Mouse (Mus musculus) heart, embryonic 12.5 days (tissue): ENCODE measurements at regions not wholly inside any gene's neighbourhood (a gene's known extent, or its start where the extent isn't known, plus 50 kb on each side); places are given as distances from the start of the nearest gene placed in this dataset.

ENCODE experiments used
- ATAC-seq: fragments of 200-750 bp; cut with Nextera tagmentation; 2 replicates; pipeline ENCODE4 v1.8.0; 2017; ENCODE audit warnings: moderate TSS enrichment, moderate library complexity; ENCODE audit not compliant: insufficient number of reproducible peaks, low FRiP score
- H3K27ac ChIP-seq: fragments of 300-500 bp; sonication (generic); 2 replicates; pipeline ENCODE4 v1.5.1; 2016; ENCODE audit warnings: mild to moderate bottlenecking, moderate library complexity; ENCODE audit not compliant: poor library complexity, severe bottlenecking
- H3K27me3 ChIP-seq: fragments of 300-500 bp; sonication (generic); replicated peaks from 2 replicates; pipeline ENCODE4 v1.6.1; 2016; ENCODE audit warnings: mild to moderate bottlenecking, moderate library complexity
- H3K36me3 ChIP-seq: fragments of 300-500 bp; sonication (generic); 2 replicates; pipeline ENCODE4 v1.6.1; 2016; ENCODE audit warnings: mild to moderate bottlenecking, moderate library complexity
- H3K4me1 ChIP-seq: fragments of 300-500 bp; sonication (generic); replicated peaks from 2 replicates; pipeline ENCODE4 v1.6.1; 2016; ENCODE audit warnings: mild to moderate bottlenecking
- H3K4me2 ChIP-seq: fragments of 300-500 bp; sonication (generic); 2 replicates; pipeline ENCODE4 v1.6.1; 2016; ENCODE audit warnings: mild to moderate bottlenecking, moderate library complexity
- H3K4me3 ChIP-seq: fragments of 300-500 bp; sonication (generic); 2 replicates; pipeline ENCODE4 v1.5.1; 2016; ENCODE audit warnings: mild to moderate bottlenecking
- H3K9ac ChIP-seq: fragments of 300-500 bp; sonication (generic); 2 replicates; pipeline ENCODE4 v1.6.1; 2016; ENCODE audit warnings: mild to moderate bottlenecking, moderate library complexity
- H3K9me3 ChIP-seq: fragments of 300-500 bp; sonication (generic); replicated peaks from 2 replicates; pipeline ENCODE4 v1.6.1; 2016; ENCODE audit warnings: mild to moderate bottlenecking, moderate library complexity
- WGBS: fragments of 180-500 bp; shearing (Covaris S2); methylation state at CpG from one replicate; pipeline ENCODE4 v1.1.7; 2016; 5-methylcytosine and 5-hydroxymethylcytosine counted together

GRCm38 (mm10) chr4:105891438-105891837, 101.8 kb downstream of the Gm12728 start:
- 0 out of 2 replicates have a peak, but pooled peaks cover 2% of the 10 kb centered on the region for H3K4me1 ChIP-seq
- no peak overlapping the region for H3K27ac ChIP-seq
- no peaks in the 10 kb centered on the region for H3K36me3 ChIP-seq
- no peak for ATAC-seq
- WGBS = 60% methylated on average over 4 of the region's 4 CpGs
- H3K27me3 ChIP-seq = no peaks in the 10 kb centered on the region
- no peak overlapping the region for H3K4me2 ChIP-seq
- H3K9me3 ChIP-seq = no peaks in the 10 kb centered on the region
- no peak overlapping the region for H3K9ac ChIP-seq
- H3K4me3 ChIP-seq = no peak overlapping the region

DNA sequence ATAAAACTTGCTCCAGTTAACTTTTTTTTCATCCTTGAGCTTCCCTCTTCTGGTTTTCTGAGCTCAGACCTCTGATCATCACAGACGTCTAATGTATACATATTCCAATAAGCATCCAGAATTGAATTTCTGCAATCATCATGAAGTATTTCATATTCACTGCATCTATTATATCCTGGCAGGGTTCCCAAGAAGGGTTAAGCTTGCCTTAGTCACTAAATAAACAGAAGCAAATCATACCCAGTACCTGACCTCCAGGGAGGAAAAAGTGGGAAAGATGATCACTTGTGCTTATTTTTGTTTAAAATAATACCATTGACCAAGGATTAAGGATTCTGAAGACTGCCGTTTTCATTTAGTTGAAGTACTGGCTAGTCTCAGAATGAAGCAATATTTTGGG, 102.4 kb downstream of the Gm12728 start:
- no peak for ATAC-seq
- H3K9ac ChIP-seq = no peak overlapping the region
- 76% methylated on average over 2 of the region's 2 CpGs for WGBS
- H3K36me3 ChIP-seq = no peaks in the 10 kb centered on the region
- H3K4me1 ChIP-seq = 0 out of 2 replicates have a peak, but pooled peaks cover 2% of the 10 kb centered on the region
- no peak overlapping the region for H3K4me2 ChIP-seq
- H3K4me3 ChIP-seq = no peak overlapping the region
- H3K27ac ChIP-seq = no peak overlapping the region
- H3K27me3 ChIP-seq = no peaks in the 10 kb centered on the region
- no peaks in the 10 kb centered on the region for H3K9me3 ChIP-seq

DNA sequence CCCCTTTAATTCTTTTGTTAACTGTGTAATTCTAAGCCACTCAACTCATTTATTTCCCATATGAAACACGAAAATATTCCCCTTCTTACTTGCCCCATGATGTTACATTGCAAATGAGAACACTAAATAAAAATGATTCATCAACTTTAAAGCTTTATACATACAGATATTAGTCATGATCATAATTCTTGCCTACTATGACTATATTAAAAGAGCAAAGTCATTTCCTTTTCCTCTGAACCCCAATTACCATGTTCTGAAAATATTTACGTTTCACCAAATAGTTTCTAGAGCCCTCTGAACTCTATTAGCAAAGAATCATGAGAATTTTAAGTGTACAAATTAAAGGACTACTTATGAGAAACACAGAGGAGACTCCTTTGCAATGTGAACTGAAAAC, 105.4 kb downstream of the Gm12728 start:
- ATAC-seq = no peak
- Histone ChIP-seq H3K4me1 (0 out of 2 replicates have a peak, but pooled peaks cover 2% of the 10 kb centered on the region), H3K27ac (no peak overlapping the region), H3K27me3 (no peaks in the 10 kb centered on the region), H3K4me2 (no peak overlapping the region), H3K9me3 (no peaks in the 10 kb centered on the region), H3K36me3 (no peaks in the 10 kb centered on the region), H3K4me3 (no peak overlapping the region), H3K9ac (no peak overlapping the region)
- 77% methylated on average over 2 of the region's 2 CpGs for WGBS

GRCm38 (mm10) chr4:105898054-105898847, 108.6 kb downstream of the Gm12728 start:
- Histone ChIP-seq H3K9me3 (no peaks in the 10 kb centered on the region), H3K36me3 (no peaks in the 10 kb centered on the region), H3K4me3 (no peak overlapping the region), H3K27me3 (0 out of 2 replicates have a peak, but pooled peaks cover 4% of the 10 kb centered on the region), H3K27ac (no peak overlapping the region), H3K4me2 (no peak overlapping the region), H3K9ac (no peak overlapping the region), H3K4me1 (0 out of 2 replicates have a peak, but pooled peaks cover under 1% of the 10 kb centered on the region)
- 90% methylated on average over 5 of the region's 5 CpGs for WGBS
- no peak for ATAC-seq

GRCm38 (mm10) chr4:105904896-105905295, 115.2 kb downstream of the Gm12728 start:
- Histone ChIP-seq H3K27me3 (peaks cover 7% of the 10 kb centered on the region; the same call in 1 of the 2 replicates), H3K4me3 (no peak overlapping the region)
- 66% methylated on average over 8 of the region's 8 CpGs for WGBS

GRCm38 (mm10) chr4:105906411-105906810, 116.7 kb downstream of the Gm12728 start:
- Histone ChIP-seq H3K4me2 (no peak overlapping the region), H3K9ac (no peak overlapping the region)
- ATAC-seq = no peak

More at GRCm38 (mm10) chr4:105904896-105905295, 115.2 kb downstream of the Gm12728 start:
- H3K36me3 ChIP-seq = no peaks in the 10 kb centered on the region
- ATAC-seq = no peak
- no peaks in the 10 kb centered on the region for H3K4me1 ChIP-seq
- H3K9ac ChIP-seq = no peak overlapping the region
- H3K9me3 ChIP-seq = no peaks in the 10 kb centered on the region
- no peak overlapping the region for H3K4me2 ChIP-seq
- no peak overlapping the region for H3K27ac ChIP-seq

GRCm38 (mm10) chr4:105907611-105908010, 117.9 kb downstream of the Gm12728 start:
- WGBS = 81% methylated on average over 7 of the region's 7 CpGs
- H3K4me1 ChIP-seq = no peaks in the 10 kb centered on the region

More at GRCm38 (mm10) chr4:105906411-105906810, 116.7 kb downstream of the Gm12728 start:
- 80% methylated on average over 4 of the region's 4 CpGs for WGBS
- H3K36me3 ChIP-seq = no peaks in the 10 kb centered on the region
- no peak overlapping the region for H3K4me3 ChIP-seq
- no peaks in the 10 kb centered on the region for H3K9me3 ChIP-seq
- no peaks in the 10 kb centered on the region for H3K4me1 ChIP-seq
- H3K27ac ChIP-seq = no peak overlapping the region
- H3K27me3 ChIP-seq = peaks cover 7% of the 10 kb centered on the region; the same call in 1 of the 2 replicates

DNA sequence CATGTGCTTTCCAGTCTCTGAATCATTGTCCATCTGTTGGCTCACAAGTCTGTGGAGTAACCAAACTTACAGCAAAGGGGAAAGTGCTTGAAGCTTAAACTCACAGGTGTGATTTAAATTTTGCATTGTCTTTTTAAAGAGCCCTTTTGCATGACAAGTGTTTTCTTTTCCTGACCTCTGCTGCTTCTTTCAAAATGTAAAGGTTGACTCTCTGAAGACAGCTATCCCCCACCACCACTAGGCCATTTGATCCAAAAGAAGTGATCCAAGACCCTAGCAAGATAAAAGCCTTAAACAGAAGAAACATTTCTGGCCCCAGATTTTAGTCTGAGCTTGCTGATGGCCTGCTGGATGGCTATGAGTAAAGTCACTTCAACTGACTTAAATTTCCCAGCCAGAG, 118.6 kb downstream of the Gm12728 start:
- H3K4me2 ChIP-seq = no peak overlapping the region

More at GRCm38 (mm10) chr4:105907611-105908010, 117.9 kb downstream of the Gm12728 start:
- Histone ChIP-seq H3K36me3 (no peaks in the 10 kb centered on the region), H3K9me3 (no peaks in the 10 kb centered on the region), H3K27ac (no peak overlapping the region), H3K4me2 (no peak overlapping the region), H3K27me3 (peaks cover 14% of the 10 kb centered on the region), H3K9ac (no peak overlapping the region), H3K4me3 (no peak overlapping the region)
- no peak for ATAC-seq

DNA sequence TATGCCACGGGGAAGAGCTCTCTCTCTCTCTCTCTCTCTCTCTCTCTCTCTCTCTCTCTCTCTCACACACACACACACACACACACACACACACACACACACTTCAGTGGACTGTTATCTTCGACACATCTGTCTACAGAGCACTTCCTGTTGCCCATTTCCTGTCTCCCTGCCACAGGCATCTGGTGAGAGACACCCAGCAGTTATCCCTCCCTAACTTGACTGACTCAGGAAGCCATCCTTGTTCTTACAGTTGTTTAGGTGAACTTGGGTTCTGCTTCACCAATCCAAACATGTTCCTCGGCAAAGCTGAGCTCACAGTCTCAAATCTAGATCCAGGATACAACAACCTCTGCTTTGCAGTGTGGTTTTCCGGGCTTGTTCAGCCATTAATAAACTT, 119.6 kb downstream of the Gm12728 start:
- peaks cover 16% of the 10 kb centered on the region for H3K27me3 ChIP-seq
- no peak overlapping the region for H3K4me3 ChIP-seq
- no peak overlapping the region for H3K4me2 ChIP-seq
- no peak overlapping the region for H3K9ac ChIP-seq
- no peaks in the 10 kb centered on the region for H3K36me3 ChIP-seq
- no peak overlapping the region for H3K27ac ChIP-seq
- 48% methylated on average over 4 of the region's 4 CpGs for WGBS
- ATAC-seq = no peak
- H3K4me1 ChIP-seq = no peaks in the 10 kb centered on the region
- H3K9me3 ChIP-seq = 0 out of 2 replicates have a peak, but pooled peaks cover 3% of the 10 kb centered on the region

More for the DNA sequence above, 118.6 kb downstream of the Gm12728 start:
- Histone ChIP-seq H3K4me3 (no peak overlapping the region), H3K27ac (no peak overlapping the region), H3K4me1 (no peaks in the 10 kb centered on the region), H3K27me3 (peaks cover 14% of the 10 kb centered on the region), H3K36me3 (no peaks in the 10 kb centered on the region), H3K9ac (no peak overlapping the region), H3K9me3 (no peaks in the 10 kb centered on the region)
- no peak for ATAC-seq

- H3K9ac ChIP-seq = no peak overlapping the region
- H3K9me3 ChIP-seq = 0 out of 2 replicates have a peak, but pooled peaks cover 3% of the 10 kb centered on the region
- no peak overlapping the region for H3K27ac ChIP-seq
- no peaks in the 10 kb centered on the region for H3K4me1 ChIP-seq
- 74% methylated on average over 5 of the region's 5 CpGs for WGBS
- H3K27me3 ChIP-seq = peaks cover 22% of the 10 kb centered on the region
- no peak for ATAC-seq
- H3K36me3 ChIP-seq = no peaks in the 10 kb centered on the region
- no peak overlapping the region for H3K4me3 ChIP-seq
- no peak overlapping the region for H3K4me2 ChIP-seq
Measured at GRCm38 (mm10) chr4:105910666-105911065, 121.0 kb downstream of the Gm12728 start.

DNA sequence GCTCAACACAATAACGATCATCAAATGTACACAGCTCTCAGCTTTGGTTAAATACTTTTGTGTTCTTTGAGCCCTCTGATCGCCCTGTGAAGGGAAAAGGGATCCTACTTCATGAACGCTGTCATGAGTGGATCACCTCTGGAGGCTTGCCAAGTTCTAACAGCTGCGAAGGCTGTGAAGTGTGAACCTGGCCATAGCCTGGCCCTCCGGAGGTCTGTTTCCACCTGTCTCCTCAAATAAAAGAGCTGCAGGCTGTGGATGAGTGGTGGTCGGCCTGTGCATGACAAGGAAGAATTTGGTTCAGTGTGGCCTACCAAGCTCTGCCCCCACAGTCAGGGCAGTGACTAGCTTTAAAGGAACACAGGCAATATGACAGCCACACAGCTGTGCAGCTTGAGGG, 122.0 kb downstream of the Gm12728 start:
- Histone ChIP-seq H3K27ac (no peak overlapping the region), H3K36me3 (no peaks in the 10 kb centered on the region), H3K9me3 (0 out of 2 replicates have a peak, but pooled peaks cover 3% of the 10 kb centered on the region), H3K9ac (no peak overlapping the region), H3K4me3 (no peak overlapping the region), H3K4me1 (no peaks in the 10 kb centered on the region), H3K27me3 (peaks cover 30% of the 10 kb centered on the region), H3K4me2 (no peak overlapping the region)
- 73% methylated on average over 6 of the region's 6 CpGs for WGBS
- no peak for ATAC-seq
